Mouse (Mus musculus) kidney, adult 2 months (tissue): ENCODE data around the gene Amdhd2.

Experiments
- CTCF ChIP-seq: fragments of 200-500 bp; conservative IDR thresholded peaks from 2 replicates; pipeline ENCODE4 v1.5.1; 2011; ENCODE audit warnings: low read depth, mild to moderate bottlenecking, control low read depth, low read length, moderate library complexity, mixed read lengths; ENCODE audit not compliant: insufficient read depth, insufficient read length
- POLR2A ChIP-seq: fragments of 200-500 bp; IDR thresholded peaks from one replicate; pipeline ENCODE4 v1.6.1; 2011; ENCODE audit warnings: low read depth, low read length, control low read depth

GRCm38 (mm10) chr17:24150824-24151223 lies 12.7 kb downstream of the Amdhd2 start, which contains the start of gene Pdpk1:
- TF ChIP-seq CTCF: no peak
- no peak for TF ChIP-seq POLR2A
